Mouse (Mus musculus) erythroblast, embryonic 14.5 days (primary cell): ENCODE measurements around the gene Iqschfp. TPM values are rescaled to one million over a fixed set of nuclear protein-coding genes. Genes with fewer than 3 reads are reported as not detected.

ENCODE experiments used
- H3K27me3 ChIP-seq: 2 replicates; pipeline ENCODE4 v1.6.1; 2012; ENCODE audit warnings: inconsistent platforms; ENCODE audit not compliant: control insufficient read depth
- H3K36me3 ChIP-seq: 2 replicates; pipeline ENCODE4 v1.6.1; 2012; ENCODE audit warnings: mild to moderate bottlenecking, inconsistent platforms; ENCODE audit not compliant: control insufficient read depth
- H3K4me1 ChIP-seq: 2 replicates; pipeline ENCODE4 v1.6.1; 2012; ENCODE audit warnings: inconsistent platforms; ENCODE audit not compliant: control insufficient read depth
- H3K4me3 ChIP-seq: replicated peaks from 2 replicates; pipeline ENCODE3; 2012; ENCODE audit warnings: moderate library complexity, mild to moderate bottlenecking, inconsistent platforms
- H3K9me3 ChIP-seq: 2 replicates; pipeline ENCODE4 v1.6.1; 2012; ENCODE audit warnings: low read length, inconsistent platforms, mixed read lengths; ENCODE audit not compliant: control insufficient read depth
- GATA1 ChIP-seq: IDR thresholded peaks from 2 replicates; pipeline ENCODE4 v1.6.1; 2012; ENCODE audit warnings: low read length, inconsistent platforms, mixed read lengths
- TAL1 ChIP-seq: IDR thresholded peaks from 3 replicates; pipeline ENCODE4 v1.6.1; 2012; ENCODE audit warnings: low read length, inconsistent platforms, mixed read lengths
- polyA plus RNA-seq: library from polyadenylated mRNA; stranded (reverse); fragments of >175 nt; gene quantifications from 2 replicates; pipeline ENCODE4 v1.2.3, GENCODE M21; 2012

The Iqschfp gene
- polyA plus RNA-seq, 1 experiment = not detected

DNA sequence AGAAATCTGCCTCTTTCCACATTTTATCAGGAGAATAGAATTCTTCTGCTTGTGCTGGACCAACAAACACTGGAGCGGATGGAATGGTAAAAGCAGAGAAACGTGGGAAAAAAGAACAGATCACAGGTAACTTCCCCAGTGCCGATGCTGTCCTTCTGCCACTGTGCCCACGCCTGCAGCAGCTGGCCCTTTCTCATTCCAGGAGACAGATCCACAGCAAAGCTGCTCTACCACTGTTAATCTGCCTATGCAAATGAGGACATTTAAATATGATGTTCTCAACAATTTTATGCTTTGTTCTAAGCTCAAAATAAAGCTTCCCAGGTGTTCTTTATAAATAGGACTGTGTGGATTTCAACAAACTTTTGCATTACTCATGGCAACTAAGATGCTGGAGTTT, 375.9 kb downstream of the Iqschfp start:
- TF ChIP-seq GATA1 = no peak
- no peak for TF ChIP-seq TAL1
- Histone ChIP-seq H3K4me1 (no peaks in the 10 kb centered on the region), H3K4me3 (no peak overlapping the region)

DNA sequence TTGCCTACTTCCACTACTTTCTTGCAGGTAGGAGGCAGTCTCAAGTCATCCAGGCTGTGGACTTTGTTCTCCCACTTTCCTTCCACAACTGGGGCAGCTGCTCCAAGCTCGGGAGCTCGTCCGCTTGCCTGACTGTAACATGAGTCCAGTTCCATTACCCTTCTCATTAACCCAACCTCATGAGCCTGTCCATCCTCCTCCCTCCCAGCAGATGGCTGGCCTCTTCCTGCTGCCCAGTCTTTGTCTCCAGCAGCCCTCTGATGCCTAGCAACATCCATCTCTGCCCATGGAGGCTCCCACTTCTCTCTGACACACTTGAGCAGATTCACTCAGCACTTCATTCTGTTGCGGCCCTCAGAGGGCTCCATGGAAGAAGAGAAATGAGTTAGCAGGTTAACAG, 377.2 kb downstream of the Iqschfp start:
- TF ChIP-seq GATA1 = no peak
- no peak for TF ChIP-seq TAL1
- H3K4me1 ChIP-seq = no peaks in the 10 kb centered on the region

More for the DNA sequence above, 375.9 kb downstream of the Iqschfp start:
- Histone ChIP-seq H3K27me3 (no peaks in the 10 kb centered on the region), H3K36me3 (no peaks in the 10 kb centered on the region), H3K9me3 (peaks cover 4% of the 10 kb centered on the region; the same call in 1 of the 2 replicates)

DNA sequence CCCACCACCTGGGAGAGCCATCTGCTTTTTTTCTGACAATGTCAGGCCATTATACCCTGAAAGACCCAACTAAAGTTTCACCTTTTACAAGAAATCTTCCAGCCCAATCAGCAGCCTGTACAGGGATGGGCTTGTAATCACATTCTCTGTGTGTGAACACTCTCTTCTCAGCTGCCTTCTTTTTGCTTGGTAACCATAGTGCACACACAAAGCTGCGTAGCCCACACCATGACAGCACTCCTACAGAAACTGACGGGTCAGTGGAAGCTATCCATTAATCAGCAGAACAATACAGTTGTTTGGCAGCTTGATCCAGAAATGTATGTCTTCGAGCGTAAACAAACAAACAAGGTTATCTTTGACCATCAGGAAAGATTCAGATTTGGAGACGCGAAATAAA, 378.2 kb downstream of the Iqschfp start:
- no peak for TF ChIP-seq GATA1
- TF ChIP-seq TAL1 = no peak
- H3K9me3 ChIP-seq = peaks cover 4% of the 10 kb centered on the region; the same call in 1 of the 2 replicates
- H3K36me3 ChIP-seq = no peaks in the 10 kb centered on the region
- H3K4me1 ChIP-seq = no peaks in the 10 kb centered on the region
- H3K27me3 ChIP-seq = no peaks in the 10 kb centered on the region
- H3K4me3 ChIP-seq = no peak overlapping the region

More for the DNA sequence above, 377.2 kb downstream of the Iqschfp start:
- H3K27me3 ChIP-seq = no peaks in the 10 kb centered on the region
- H3K36me3 ChIP-seq = no peaks in the 10 kb centered on the region
- H3K9me3 ChIP-seq = peaks cover 4% of the 10 kb centered on the region; the same call in 1 of the 2 replicates
- H3K4me3 ChIP-seq = no peak overlapping the region

DNA sequence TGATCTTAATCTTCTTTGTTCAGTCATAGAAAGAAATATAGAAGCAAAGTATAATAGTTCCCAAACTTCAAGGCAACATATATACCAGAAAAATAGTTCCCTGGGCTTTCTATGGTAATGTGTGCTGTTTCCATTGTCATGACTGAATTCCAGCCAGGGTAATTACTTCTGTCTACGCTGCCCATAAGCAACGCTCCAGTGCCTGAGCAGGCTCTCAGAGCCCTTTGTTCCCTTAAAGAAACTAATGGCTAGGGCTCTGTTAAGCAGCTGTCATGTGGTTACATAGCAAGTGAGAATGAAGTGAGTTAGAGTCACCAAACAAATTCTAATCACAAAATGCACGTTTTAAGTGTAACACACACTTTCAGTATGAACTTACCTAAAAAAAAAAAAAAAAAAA, 379.4 kb downstream of the Iqschfp start:
- TF ChIP-seq GATA1 (no peak), TAL1 (no peak)
- Histone ChIP-seq H3K4me1 (no peaks in the 10 kb centered on the region), H3K36me3 (no peaks in the 10 kb centered on the region), H3K27me3 (no peaks in the 10 kb centered on the region), H3K9me3 (peaks cover 4% of the 10 kb centered on the region; the same call in 1 of the 2 replicates), H3K4me3 (no peak overlapping the region)

DNA sequence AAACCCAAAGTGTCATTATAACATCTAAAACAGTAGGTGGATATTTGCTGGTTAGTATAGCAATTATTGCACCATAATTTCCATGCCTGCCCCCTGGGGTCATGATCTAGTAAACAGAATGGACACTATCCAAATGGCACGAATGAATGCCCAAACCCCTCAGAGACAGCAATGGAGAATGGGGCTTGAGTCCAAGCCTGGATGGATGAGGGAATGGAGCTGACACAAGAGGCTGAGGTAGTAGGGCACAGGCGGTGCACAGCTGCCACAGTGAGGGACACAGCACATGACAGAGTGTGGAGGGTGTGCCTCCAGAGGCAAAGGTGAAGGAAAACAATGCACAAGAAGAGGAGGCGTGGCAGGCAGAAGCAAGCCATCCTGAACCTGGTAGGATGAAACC, 379.8 kb downstream of the Iqschfp start:
- Histone ChIP-seq H3K4me1 (no peaks in the 10 kb centered on the region), H3K9me3 (peaks cover 4% of the 10 kb centered on the region; the same call in 1 of the 2 replicates), H3K27me3 (no peaks in the 10 kb centered on the region), H3K36me3 (no peaks in the 10 kb centered on the region), H3K4me3 (no peak overlapping the region)
- TF ChIP-seq TAL1 = no peak
- no peak for TF ChIP-seq GATA1

DNA sequence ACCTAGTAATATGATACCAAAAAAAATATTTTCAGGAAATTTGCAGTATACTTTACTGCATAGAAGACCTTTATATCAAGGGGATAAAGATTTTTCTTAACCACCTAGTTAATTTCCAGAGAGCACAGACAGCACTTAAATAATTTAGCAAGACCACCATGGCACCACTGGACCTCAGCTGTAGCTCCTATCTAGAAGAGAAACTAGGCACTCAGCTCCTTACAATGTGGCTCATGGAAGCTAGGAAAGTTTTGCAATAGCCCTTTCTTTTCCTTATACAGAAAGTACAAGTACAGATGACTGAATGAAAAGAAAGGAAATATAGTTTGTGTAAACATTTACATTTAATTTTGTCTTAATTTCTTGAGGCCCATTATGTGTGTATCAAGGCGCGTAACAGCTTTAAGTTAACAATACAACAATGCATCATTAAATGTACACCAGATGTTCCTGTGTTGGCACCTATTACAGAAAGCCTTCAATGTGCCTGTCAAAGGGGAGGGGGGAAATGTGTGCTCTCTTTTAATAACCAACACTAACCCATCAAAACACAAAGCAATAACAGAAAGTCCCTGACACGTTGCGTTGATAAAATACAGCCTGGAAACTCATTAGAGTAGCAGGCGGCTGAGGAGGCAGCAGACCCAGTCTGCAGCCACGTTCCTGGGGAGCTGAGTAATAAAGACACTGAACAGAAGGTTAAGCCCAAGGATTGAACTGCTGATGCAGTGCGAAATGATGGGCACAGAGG, 391.0 kb downstream of the Iqschfp start:
- Histone ChIP-seq H3K36me3 (no peaks in the 10 kb centered on the region), H3K4me1 (no peaks in the 10 kb centered on the region), H3K4me3 (no peak overlapping the region), H3K27me3 (no peaks in the 10 kb centered on the region), H3K9me3 (no peaks in the 10 kb centered on the region)
- TF ChIP-seq TAL1 (no peak), GATA1 (no peak)

DNA sequence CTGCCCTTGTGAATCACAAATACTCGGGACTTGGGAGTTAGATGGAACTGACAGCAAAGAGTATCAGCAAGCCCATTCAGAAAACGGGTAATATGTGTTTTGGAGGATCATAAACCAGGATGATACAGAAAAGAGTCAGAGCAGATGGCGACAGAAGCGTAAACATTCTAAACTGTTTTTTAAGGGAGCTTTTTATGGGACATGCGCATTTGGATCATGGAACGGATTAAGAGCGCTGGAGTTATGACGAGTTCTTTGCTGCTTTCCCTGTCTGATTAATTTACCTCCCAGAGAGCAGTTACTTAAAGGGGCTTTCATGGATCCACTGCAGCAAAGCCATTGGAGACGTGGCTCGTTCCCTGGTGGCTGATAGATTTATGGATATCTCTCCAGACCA, 391.6 kb downstream of the Iqschfp start:
- Histone ChIP-seq H3K36me3 (no peaks in the 10 kb centered on the region), H3K9me3 (no peaks in the 10 kb centered on the region), H3K4me1 (no peaks in the 10 kb centered on the region), H3K27me3 (no peaks in the 10 kb centered on the region), H3K4me3 (no peak overlapping the region)
- TF ChIP-seq GATA1 (no peak), TAL1 (no peak)

DNA sequence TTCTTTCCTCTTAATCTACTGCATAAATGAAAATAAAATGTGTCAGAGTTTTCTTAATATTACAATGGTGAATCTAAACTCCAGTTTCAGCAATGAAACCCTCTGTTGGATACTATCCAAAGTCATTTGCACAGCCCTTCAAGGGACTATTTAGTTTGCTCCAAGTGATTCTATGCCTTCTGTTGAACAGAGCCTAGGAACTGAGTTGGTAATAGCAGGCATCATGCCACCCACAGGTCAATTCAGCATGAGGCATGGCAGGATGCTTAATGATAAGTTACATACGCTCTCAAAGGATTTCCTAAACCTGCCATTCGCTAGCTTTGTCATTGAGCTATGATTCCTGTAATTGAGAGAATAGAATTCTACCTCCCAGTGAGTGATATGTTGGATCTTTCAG, 392.5 kb downstream of the Iqschfp start:
- Histone ChIP-seq H3K27me3 (no peaks in the 10 kb centered on the region), H3K36me3 (no peaks in the 10 kb centered on the region), H3K4me3 (no peak overlapping the region), H3K4me1 (no peaks in the 10 kb centered on the region), H3K9me3 (no peaks in the 10 kb centered on the region)
- TF ChIP-seq TAL1 (no peak), GATA1 (no peak)

DNA sequence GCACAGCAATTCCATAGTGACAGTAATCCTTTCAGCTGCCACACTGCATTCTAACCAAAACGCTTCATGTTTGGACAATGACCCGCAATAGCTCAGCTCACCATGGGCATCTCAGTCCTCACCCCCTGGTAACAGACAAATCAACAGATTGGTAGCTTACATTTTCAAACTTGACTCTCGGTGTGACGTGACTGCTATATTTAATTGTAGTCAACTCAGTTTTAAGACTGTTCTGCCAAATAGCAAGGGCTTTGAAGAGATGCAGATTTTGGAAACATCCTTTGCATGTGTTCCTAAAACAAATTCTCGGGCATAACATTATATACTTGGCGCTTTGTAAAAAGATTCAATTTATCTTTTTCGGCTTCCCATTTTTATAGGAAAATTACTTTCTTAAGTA, 404.7 kb downstream of the Iqschfp start:
- no peaks in the 10 kb centered on the region for H3K36me3 ChIP-seq
- H3K4me3 ChIP-seq = no peak overlapping the region
- no peaks in the 10 kb centered on the region for H3K4me1 ChIP-seq
- H3K27me3 ChIP-seq = no peaks in the 10 kb centered on the region
- H3K9me3 ChIP-seq = no peaks in the 10 kb centered on the region
- TF ChIP-seq TAL1 = no peak
- no peak for TF ChIP-seq GATA1
